Mouse (Mus musculus): ENCODE measurements at regions not wholly inside any gene's neighbourhood (a gene's known extent, or its start where the extent isn't known, plus 50 kb on each side); places are given as distances from the start of the nearest gene placed in this dataset.

DNA sequence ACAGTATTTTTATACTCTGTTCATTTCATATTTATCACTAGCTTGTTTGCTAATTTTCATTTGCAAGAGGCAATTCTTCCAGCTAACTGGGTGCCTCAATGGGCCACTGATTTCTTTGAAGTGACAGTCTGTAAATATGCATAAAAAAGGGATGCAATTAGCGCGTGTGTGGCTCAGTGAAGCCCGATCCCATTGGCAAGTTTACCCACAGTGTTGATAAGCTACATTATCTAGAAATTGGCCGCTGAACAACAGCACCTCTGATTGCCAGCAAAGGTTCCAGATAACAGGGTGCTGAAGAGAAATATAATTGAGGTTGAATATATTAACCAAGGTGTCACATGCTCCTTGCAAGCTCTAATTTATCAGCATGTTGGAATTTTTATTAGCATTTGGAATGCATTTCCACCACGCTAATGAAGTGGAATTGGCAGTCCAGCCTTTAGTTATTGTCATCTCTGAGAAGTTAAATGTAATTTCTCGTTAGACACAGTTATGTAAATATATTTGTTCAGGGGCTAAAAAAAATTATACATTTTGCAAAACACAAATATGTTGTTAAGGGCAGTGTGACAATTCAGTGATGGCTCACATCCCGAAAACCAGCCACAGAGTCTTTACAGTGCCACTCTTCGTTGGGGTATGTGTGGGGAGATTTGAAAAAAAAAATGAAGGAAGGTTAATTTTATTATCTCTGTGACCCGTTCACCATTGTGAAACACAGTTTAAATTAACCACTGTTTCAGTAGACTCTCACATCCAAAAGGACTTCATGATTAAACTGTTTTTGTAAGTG is 224.0 kb downstream of the Gm765 start:
- Histone ChIP-seq H3ac (ENCODE audit: control insufficient read depth, insufficient read length, low read depth) (no peak overlapping the region), H3K79me3 (ENCODE audit: low read depth) (no peaks in the 10 kb centered on the region), H3K27me3 (ENCODE audit: control insufficient read depth, insufficient read depth, insufficient read length) (peaks cover 8% of the 10 kb centered on the region), H3K4me3 (ENCODE audit: insufficient read depth, poor library complexity, severe bottlenecking) (no peak overlapping the region), H3K36me3 (ENCODE audit: control insufficient read depth, insufficient read depth) (no peaks in the 10 kb centered on the region), H3K79me2 (ENCODE audit: control insufficient read depth, insufficient read depth) (no peaks in the 10 kb centered on the region)
- TF ChIP-seq USF1 (IDR thresholded peaks at IDR 0.05; ENCODE audit: low read depth), result no peak
- TF ChIP-seq MAX (IDR thresholded peaks at IDR 0.05), result no peak
- no peak for TF ChIP-seq CEBPB (IDR thresholded peaks at IDR 0.05; ENCODE audit: low read depth)
- TF ChIP-seq FOSL1 (IDR thresholded peaks at IDR 0.05; ENCODE audit: insufficient read depth, low read length, poor library complexity, severe bottlenecking), result no peak
- no peak for TF ChIP-seq MYOG (IDR thresholded peaks at IDR 0.05; ENCODE audit: control insufficient read depth, extremely low read depth, insufficient read length)
- no peak for TF ChIP-seq CTCF (IDR thresholded peaks at IDR 0.05; ENCODE audit: control insufficient read depth, insufficient read depth, insufficient read length)

DNA sequence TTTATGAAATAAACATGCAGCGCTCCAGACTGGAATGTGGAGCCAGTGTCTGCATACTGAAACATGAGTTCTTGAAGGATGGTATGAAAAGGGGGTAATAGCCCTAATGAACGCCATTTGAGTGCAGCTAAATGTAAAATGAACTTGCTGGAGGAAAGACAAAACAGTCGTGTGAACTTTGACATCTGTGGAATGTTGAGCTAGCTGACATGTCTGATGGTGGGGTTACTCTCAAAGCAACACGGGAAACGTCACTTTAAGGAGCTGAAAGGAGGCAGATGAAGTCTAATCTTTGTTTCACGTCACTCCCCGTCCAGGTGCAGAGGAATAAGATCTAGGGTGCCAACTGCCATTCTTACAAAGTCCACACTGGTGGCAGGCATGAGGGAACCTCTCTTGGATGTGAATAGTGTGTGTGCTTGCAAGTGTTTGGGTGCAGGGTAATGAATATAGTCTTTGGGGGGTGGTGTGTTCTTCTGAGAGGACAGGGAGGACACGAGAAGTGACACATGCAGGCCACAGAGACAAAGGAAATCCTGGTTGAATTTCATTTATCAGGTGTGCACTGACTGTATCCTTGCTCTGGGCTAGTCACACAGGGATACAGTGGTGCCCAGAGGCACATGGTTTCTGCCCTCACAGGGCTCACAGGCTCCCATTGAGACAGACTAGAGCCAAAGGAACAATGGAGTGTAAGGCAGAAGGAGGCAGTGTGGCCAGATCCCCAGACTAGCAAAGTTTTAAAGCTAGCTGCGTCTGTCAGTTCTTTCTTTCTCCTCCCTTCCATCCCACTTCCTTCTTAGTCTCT is 228.0 kb downstream of the Gm765 start:
- no peak for TF ChIP-seq CTCF (IDR thresholded peaks at IDR 0.05; ENCODE audit: control insufficient read depth, insufficient read depth, insufficient read length)
- no peak for TF ChIP-seq MAX (IDR thresholded peaks at IDR 0.05)
- no peak for TF ChIP-seq CEBPB (IDR thresholded peaks at IDR 0.05; ENCODE audit: low read depth)
- no peak for TF ChIP-seq MYOD1 (IDR thresholded peaks at IDR 0.05; ENCODE audit: control insufficient read depth, insufficient read length, low read depth)
- peaks cover 14% of the 10 kb centered on the region for H3K27me3 ChIP-seq (ENCODE audit: control insufficient read depth, insufficient read depth, insufficient read length)
- H3ac ChIP-seq (ENCODE audit: control insufficient read depth, insufficient read length, low read depth), result no peak overlapping the region
- no peaks in the 10 kb centered on the region for H3K79me2 ChIP-seq (ENCODE audit: control insufficient read depth, insufficient read depth)
- H3K4me3 ChIP-seq (ENCODE audit: insufficient read depth, poor library complexity, severe bottlenecking), result no peak overlapping the region
- H3K36me3 ChIP-seq (ENCODE audit: control insufficient read depth, insufficient read depth), result no peaks in the 10 kb centered on the region
- H3K79me3 ChIP-seq (ENCODE audit: low read depth), result no peaks in the 10 kb centered on the region

DNA sequence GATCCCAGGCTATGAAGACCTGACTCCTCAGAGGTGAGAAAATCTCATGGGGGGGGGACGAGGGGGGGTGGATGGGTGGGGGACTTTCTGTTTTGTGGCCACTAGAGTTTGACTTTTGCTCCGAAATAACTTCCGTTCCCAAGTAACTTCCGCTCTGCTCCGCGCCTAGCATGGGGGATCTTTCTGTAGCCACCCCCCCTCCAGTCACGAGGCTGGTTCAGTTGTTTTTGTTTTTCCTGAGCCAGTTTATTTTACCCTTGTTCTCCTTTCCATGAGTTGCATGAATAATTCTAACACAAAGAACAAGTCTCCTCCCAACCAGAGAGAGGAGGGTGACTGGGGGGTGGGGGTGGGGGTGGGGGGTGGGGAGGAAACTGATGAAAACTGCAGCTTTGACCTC is 228.8 kb downstream of the Gm765 start:
- Histone ChIP-seq H3ac (ENCODE audit: control insufficient read depth, insufficient read length, low read depth) (no peak overlapping the region), H3K4me3 (ENCODE audit: insufficient read depth, poor library complexity, severe bottlenecking) (no peak overlapping the region), H3K27me3 (ENCODE audit: control insufficient read depth, insufficient read depth, insufficient read length) (peaks cover 14% of the 10 kb centered on the region), H3K36me3 (ENCODE audit: control insufficient read depth, insufficient read depth) (no peaks in the 10 kb centered on the region), H3K79me3 (ENCODE audit: low read depth) (no peaks in the 10 kb centered on the region), H3K79me2 (ENCODE audit: control insufficient read depth, insufficient read depth) (no peaks in the 10 kb centered on the region)
- no peak for TF ChIP-seq MYOD1 (IDR thresholded peaks at IDR 0.05; ENCODE audit: control insufficient read depth, insufficient read length, low read depth)

DNA sequence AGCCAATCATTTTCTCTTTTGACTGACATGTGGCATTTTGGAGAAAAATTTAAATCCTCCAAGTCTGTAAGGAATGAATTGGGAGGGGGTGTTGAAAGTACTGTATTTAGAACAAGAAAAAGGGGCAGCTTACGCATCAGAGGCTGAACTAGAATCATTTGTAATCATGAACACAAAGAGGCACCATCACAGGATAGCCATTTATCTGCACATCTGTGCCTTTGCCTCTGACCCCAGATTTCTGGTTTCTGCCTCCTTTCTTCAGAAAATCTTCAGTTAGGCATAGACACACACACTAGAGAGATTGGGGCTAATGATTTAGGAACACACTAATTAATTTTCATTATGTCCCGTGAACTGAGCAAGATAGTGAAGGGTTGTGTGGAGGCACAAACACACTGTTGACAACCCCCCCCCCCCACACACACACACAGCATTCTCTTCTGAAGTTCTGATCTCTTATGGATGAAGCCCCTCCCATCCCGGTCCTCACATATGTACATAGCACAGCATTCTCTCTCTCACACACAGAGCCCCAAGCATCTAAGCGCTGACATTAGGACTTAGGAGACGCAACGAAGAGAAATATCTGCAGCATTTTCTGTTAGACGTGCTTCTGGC is 229.9 kb downstream of the Gm765 start:
- no peaks in the 10 kb centered on the region for H3K79me2 ChIP-seq (ENCODE audit: control insufficient read depth, insufficient read depth)
- H3K4me3 ChIP-seq (ENCODE audit: insufficient read depth, poor library complexity, severe bottlenecking), result no peak overlapping the region
- peaks cover 14% of the 10 kb centered on the region for H3K27me3 ChIP-seq (ENCODE audit: control insufficient read depth, insufficient read depth, insufficient read length)
- no peaks in the 10 kb centered on the region for H3K36me3 ChIP-seq (ENCODE audit: control insufficient read depth, insufficient read depth)
- TF ChIP-seq MAX (IDR thresholded peaks at IDR 0.05), result no peak
- no peak for TF ChIP-seq MYOD1 (IDR thresholded peaks at IDR 0.05; ENCODE audit: control insufficient read depth, insufficient read length, low read depth)
- TF ChIP-seq USF1 (IDR thresholded peaks at IDR 0.05; ENCODE audit: low read depth), result no peak
- no peak for TF ChIP-seq CTCF (IDR thresholded peaks at IDR 0.05; ENCODE audit: control insufficient read depth, insufficient read depth, insufficient read length)
- no peak for TF ChIP-seq CEBPB (IDR thresholded peaks at IDR 0.05; ENCODE audit: low read depth)
- no peak for TF ChIP-seq MYOG (IDR thresholded peaks at IDR 0.05; ENCODE audit: control insufficient read depth, extremely low read depth, insufficient read length)
- no peak for TF ChIP-seq FOSL1 (IDR thresholded peaks at IDR 0.05; ENCODE audit: insufficient read depth, low read length, poor library complexity, severe bottlenecking)
- no peaks in the 10 kb centered on the region for H3K79me3 ChIP-seq (ENCODE audit: low read depth)
- H3ac ChIP-seq (ENCODE audit: control insufficient read depth, insufficient read length, low read depth), result no peak overlapping the region

DNA sequence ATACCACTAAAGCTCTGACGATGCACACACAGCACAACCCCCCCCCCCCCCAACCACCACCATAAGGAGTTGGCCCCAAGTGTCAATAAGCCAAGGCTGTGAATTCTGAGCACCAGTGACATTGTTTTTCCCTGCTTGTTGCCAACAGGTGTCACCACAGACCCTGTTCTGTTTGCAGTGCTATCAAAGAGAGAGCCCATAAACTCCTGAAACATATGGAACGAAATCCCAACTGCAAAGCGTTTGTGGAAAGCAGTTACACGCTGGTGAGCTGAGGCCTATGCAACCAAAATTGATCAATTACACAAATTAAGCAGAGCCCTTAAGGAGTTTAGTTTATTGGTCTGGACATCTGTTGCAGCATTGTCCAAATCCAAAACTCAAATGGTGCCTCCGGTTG is 235.4 kb downstream of the Gm765 start:
- H3K4me3 ChIP-seq (ENCODE audit: insufficient read depth, poor library complexity, severe bottlenecking), result no peak overlapping the region
- TF ChIP-seq MYOD1 (IDR thresholded peaks at IDR 0.05; ENCODE audit: control insufficient read depth, insufficient read length, low read depth) (no peak), FOSL1 (IDR thresholded peaks at IDR 0.05; ENCODE audit: insufficient read depth, low read length, poor library complexity, severe bottlenecking) (no peak), CTCF (IDR thresholded peaks at IDR 0.05; ENCODE audit: control insufficient read depth, insufficient read depth, insufficient read length) (no peak), MAX (IDR thresholded peaks at IDR 0.05) (no peak), USF1 (IDR thresholded peaks at IDR 0.05; ENCODE audit: low read depth) (no peak), CEBPB (IDR thresholded peaks at IDR 0.05; ENCODE audit: low read depth) (no peak), MYOG (IDR thresholded peaks at IDR 0.05; ENCODE audit: control insufficient read depth, extremely low read depth, insufficient read length) (no peak)
- peaks cover 13% of the 10 kb centered on the region for H3K27me3 ChIP-seq (ENCODE audit: control insufficient read depth, insufficient read depth, insufficient read length)
- H3K79me2 ChIP-seq (ENCODE audit: control insufficient read depth, insufficient read depth), result no peaks in the 10 kb centered on the region
- no peaks in the 10 kb centered on the region for H3K36me3 ChIP-seq (ENCODE audit: control insufficient read depth, insufficient read depth)
- no peak overlapping the region for H3ac ChIP-seq (ENCODE audit: control insufficient read depth, insufficient read length, low read depth)
- no peaks in the 10 kb centered on the region for H3K79me3 ChIP-seq (ENCODE audit: low read depth)

Measured in C2C12 (cell line).